Comparison of ENCODE assay signal across 7 mouse cellular contexts in genomic region chr11:118476396-118477373, GRCm38 (mm10). TPM values are rescaled to one million over a fixed set of nuclear protein-coding genes. Genes with fewer than 3 reads are reported as not detected.
DNase-seq lines count a peak whose midpoint lies in the region; ATAC-seq and TF ChIP-seq lines count a peak whose summit lies in the region.

Engase (plus strand) TSS chr11:118476829.

- H3K9me3 ChIP-seq in embryonic facial prominence, embryonic 10.5 days: no peaks in the 10 kb centered on the region
- no peaks in the 10 kb centered on the region for H3K9me3 ChIP-seq in intestine, postnatal 0 days (ENCODE audit: control insufficient read depth)
- H3K9me3 ChIP-seq in midbrain, embryonic 12.5 days: no peaks in the 10 kb centered on the region

- peak within 1 kb of the TSS; percentile 88 for H3K4me3 ChIP-seq in embryonic facial prominence, embryonic 10.5 days
- peak within 1 kb of the TSS; percentile 68 for H3K4me3 ChIP-seq in intestine, postnatal 0 days (ENCODE audit: low read depth, low read length)
- peak within 1 kb of the TSS; percentile 75 for H3K4me3 ChIP-seq in midbrain, embryonic 12.5 days
- peak within 1 kb of the TSS; percentile 90 for H3K4me3 ChIP-seq in small intestine, adult 2 months (ENCODE audit: low read depth, low read length)

- H3K36me3 ChIP-seq in embryonic facial prominence, embryonic 10.5 days (replicated peaks): peaks cover 21% of the 10 kb centered on the region
- H3K36me3 ChIP-seq in intestine, postnatal 0 days (ENCODE audit: control insufficient read depth, insufficient read depth): peaks cover 20% of the 10 kb centered on the region; the same call in 1 of the 2 replicates
- peaks cover 4% of the 10 kb centered on the region; the same call in 1 of the 2 replicates for H3K36me3 ChIP-seq in midbrain, embryonic 12.5 days
- H3K36me3 ChIP-seq in small intestine, adult 2 months (ENCODE audit: control insufficient read depth, insufficient read depth, low read length): peaks cover 11% of the 10 kb centered on the region

- H3K4me1 ChIP-seq in embryonic facial prominence, embryonic 10.5 days: peaks cover 16% of the 10 kb centered on the region
- H3K4me1 ChIP-seq in intestine, postnatal 0 days (replicated peaks; ENCODE audit: control insufficient read depth, insufficient read depth, low read length): peaks cover 2% of the 10 kb centered on the region; the same call in 1 of the 2 replicates
- H3K4me1 ChIP-seq in midbrain, embryonic 12.5 days: peaks cover 5% of the 10 kb centered on the region
- H3K4me1 ChIP-seq in small intestine, adult 2 months (ENCODE audit: control insufficient read depth, insufficient read depth, insufficient read length, low read length): peaks cover 26% of the 10 kb centered on the region

- peak within 1 kb of the TSS; percentile 93 for H3K4me2 ChIP-seq in intestine, postnatal 0 days (replicated peaks; ENCODE audit: low read depth)
- H3K4me2 ChIP-seq in midbrain, embryonic 12.5 days (replicated peaks): peak within 1 kb of the TSS; percentile 87

- ATAC-seq in intestine, postnatal 0 days: peak; percentile 96
- ATAC-seq in midbrain, embryonic 12.5 days (ENCODE audit: low FRiP score, low read depth): peak; percentile 100

- peak; percentile 98 for DNase-seq in adrenal gland, postnatal 10 days
- DNase-seq in embryonic facial prominence, embryonic 10.5 days (ENCODE audit: low spot score): peak; percentile 97
- peak; percentile 62 for DNase-seq in gonadal fat pad, adult 2 months (ENCODE audit: low read depth)
- peak; percentile 95 for DNase-seq in left cerebral cortex, postnatal 4 days

- H3K27me3 ChIP-seq in embryonic facial prominence, embryonic 10.5 days (replicated peaks; ENCODE audit: low read depth, poor library complexity, severe bottlenecking): no peaks in the 10 kb centered on the region
- H3K27me3 ChIP-seq in intestine, postnatal 0 days (replicated peaks; ENCODE audit: control insufficient read depth, insufficient read depth, low read length): no peaks in the 10 kb centered on the region
- H3K27me3 ChIP-seq in midbrain, embryonic 12.5 days: peaks cover 4% of the 10 kb centered on the region; the same call in 1 of the 2 replicates
- no peaks in the 10 kb centered on the region for H3K27me3 ChIP-seq in small intestine, adult 2 months (ENCODE audit: control insufficient read depth, insufficient read depth, low read length)

- intact Hi-C loops in left cerebral cortex, postnatal 4 days (cut with DNase I): no loop called here

- peak; percentile 96 for TF ChIP-seq POLR2A in small intestine, adult 2 months (IDR thresholded peaks at IDR 0.05; ENCODE audit: low read depth, low read length)

- 1% methylated on average over 57 of the region's 57 CpGs for WGBS in embryonic facial prominence, embryonic 10.5 days
- under 1% methylated on average over 57 of the region's 57 CpGs for WGBS in intestine, postnatal 0 days
- 1% methylated on average over 57 of the region's 57 CpGs for WGBS in midbrain, embryonic 12.5 days
- under 1% methylated on average over 57 of the region's 57 CpGs for WGBS in small intestine, adult 2 months

- H3K27ac ChIP-seq in embryonic facial prominence, embryonic 10.5 days (replicated peaks): peak within 1 kb of the TSS; percentile 86
- H3K27ac ChIP-seq in intestine, postnatal 0 days (ENCODE audit: low read depth, low read length): peak within 1 kb of the TSS; percentile 85
- no peak within 1 kb of the TSS; the same call in 1 of the 2 replicates for H3K27ac ChIP-seq in midbrain, embryonic 12.5 days (replicated peaks)
- peak within 1 kb of the TSS; percentile 80 for H3K27ac ChIP-seq in small intestine, adult 2 months (ENCODE audit: insufficient read depth, low read depth, low read length)

- H3K9ac ChIP-seq in intestine, postnatal 0 days (ENCODE audit: low read depth, low read length): peak within 1 kb of the TSS; percentile 61
- peak within 1 kb of the TSS; percentile 70 for H3K9ac ChIP-seq in midbrain, embryonic 12.5 days (replicated peaks)

- no peak for TF ChIP-seq CTCF in intestine, postnatal 0 days (IDR thresholded peaks at IDR 0.05; ENCODE audit: low read depth)
- no peak for TF ChIP-seq CTCF in small intestine, adult 2 months (IDR thresholded peaks at IDR 0.05; ENCODE audit: extremely low read depth, insufficient read length, insufficient replicate concordance, low read depth, low read length)

RNA-seq across cellular contexts. Expression of gene Engase, which starts in this region (rescaled TPM):
- total RNA-seq in adrenal gland, postnatal 10 days (2021): 10 to 100 TPM; 12.7 to 16.3 TPM
- 7.9 and 8.5 TPM in 2 replicates for polyA plus RNA-seq in embryonic facial prominence, embryonic 10.5 days (2016; fragmentation: Nextera tagmentation; extraction: Ambion mirVana)
- 19.2 and 20.8 TPM in 2 replicates for polyA plus RNA-seq in gonadal fat pad, adult 2 months (2012; rRNA removed)
- 11.3 and 11.7 TPM in 2 replicates for polyA plus RNA-seq in intestine, postnatal 0 days (2015; fragmentation: Nextera tagmentation; extraction: Ambion mirVana)
- 10 to 100 TPM in 1 of 2 experiments, 1 to 10 TPM in 1; 8.3 to 11.5 TPM for total RNA-seq in left cerebral cortex, postnatal 4 days (2021)
- 6.9 and 7.3 TPM in 2 replicates for polyA plus RNA-seq in midbrain, embryonic 12.5 days (2016; fragmentation: Nextera tagmentation; extraction: Ambion mirVana)
- 12.3 and 18.3 TPM in 2 replicates for polyA plus RNA-seq in small intestine, adult 2 months (2012; rRNA removed)
